Mouse (Mus musculus) testis, adult 2 months (tissue): ENCODE data around the gene Krtap16-1.

Experiments
- CTCF ChIP-seq: fragments of 200-500 bp; IDR thresholded peaks from 2 replicates; pipeline ENCODE4 v1.5.1; 2012; ENCODE audit warnings: low read depth, mild to moderate bottlenecking, inconsistent platforms, low read length, moderate library complexity; ENCODE audit not compliant: control insufficient read depth, insufficient read depth, insufficient replicate concordance
- POLR2A ChIP-seq: fragments of 200-500 bp; IDR thresholded peaks from 2 replicates; pipeline ENCODE4 v1.6.1; 2012; ENCODE audit warnings: low read depth, mild to moderate bottlenecking, inconsistent platforms, low read length, moderate library complexity; ENCODE audit not compliant: control insufficient read depth

DNA sequence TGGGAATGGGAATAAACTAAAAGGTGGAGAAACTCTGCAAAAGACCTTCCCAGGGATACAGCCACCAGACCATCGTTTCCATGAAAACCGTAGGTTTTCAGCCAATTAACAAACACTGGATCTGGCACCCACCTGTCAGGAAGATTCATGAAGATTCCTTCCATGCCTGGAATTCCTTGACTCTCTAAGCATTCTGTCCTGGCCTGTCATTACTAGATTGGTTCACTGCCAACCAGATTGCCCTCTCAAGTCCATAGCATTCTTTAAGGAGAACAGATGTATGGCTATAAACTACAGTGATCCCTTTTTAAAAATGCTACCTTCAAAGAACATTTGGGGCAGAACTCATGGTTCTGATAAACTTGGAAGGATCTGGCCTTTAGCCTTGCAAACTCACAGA, 20.4 kb downstream of the Krtap16-1 start:
- TF ChIP-seq POLR2A (no peak), CTCF (no peak)
